Comparison of ENCODE assay signal across 25 mouse cellular contexts in genomic region chr2:153734033-153734432, GRCm38 (mm10). TPM values are rescaled to one million over a fixed set of nuclear protein-coding genes. Genes with fewer than 3 reads are reported as not detected.
DNase-seq lines count a peak whose midpoint lies in the region; ATAC-seq and TF ChIP-seq lines count a peak whose summit lies in the region.
"Had no signal": no experiment of that assay in that cellular context is flagged by ENCODE, and none has a peak within 500 bp of the region (broad histone marks: within the 10 kb centered on the region; RNA-seq: fewer than 3 reads in every experiment).

No protein-coding gene starts in this region.

- dilution Hi-C loops in CH12.LX (cut with MboI; ENCODE audit: extremely low pct_ligation_motif_present, extremely low pct_unique_long_range_greater_than_20kb, low sequenced_read_pairs), result no loop called here

- DNase-seq in embryonic facial prominence, embryonic 14.5 days (ENCODE audit: low spot score), result peak; percentile 26
- DNase-seq in embryonic facial prominence, embryonic 10.5 days (ENCODE audit: low spot score), result no peak
- DNase-seq in CH12.LX (ENCODE audit: extremely low read depth), result peak; percentile 35
- peak; percentile 20 for DNase-seq in thymus, postnatal 4 days
- DNase-seq in T-cell, adult 2 months (ENCODE audit: low spot score), result no peak
- DNase-seq in stomach, postnatal 0 days (ENCODE audit: low spot score), result no peak
- DNase-seq: adrenal gland, postnatal 10 days; B cell, adult 2 months; cerebellum, adult 11 months; cerebellum, adult 8-10 months; cerebellum, postnatal 14 days; heart, adult 2 months; heart, postnatal 36 days had no signal

- ATAC-seq in embryonic facial prominence, embryonic 14.5 days (ENCODE audit: low read depth), result peak; percentile 33; the same call in 1 of the 2 replicates
- ATAC-seq in granulocyte monocyte progenitor cell, adult 5-6 weeks (replicated peaks; ENCODE audit: poor library complexity, severe bottlenecking), result peak; percentile 35
- ATAC-seq in stomach, postnatal 0 days (ENCODE audit: low FRiP score, low TSS enrichment), result no peak
- ATAC-seq: forebrain, embryonic 15.5 days; hindbrain, embryonic 16.5 days had no signal

- H3K4me1 ChIP-seq in embryonic facial prominence, embryonic 14.5 days (ENCODE audit: control insufficient read depth, insufficient read depth, low read length), result no peaks in the 10 kb centered on the region
- H3K4me1 ChIP-seq in embryonic facial prominence, embryonic 10.5 days, result no peaks in the 10 kb centered on the region
- H3K4me1 ChIP-seq in CH12.LX (ENCODE audit: control insufficient read depth in 1 of 2, insufficient read depth in 2 of 2), result peaks cover 0 to 9% of the 10 kb centered on the region in 2 experiments; a peak in 2 of 4 replicates
- H3K4me1 ChIP-seq in stomach, postnatal 0 days (replicated peaks; ENCODE audit: control insufficient read depth, insufficient read depth), result no peaks in the 10 kb centered on the region
- H3K4me1 ChIP-seq: embryonic facial prominence, embryonic 13.5 days; forebrain, embryonic 10.5 days; forebrain, embryonic 15.5 days; heart, embryonic 15.5 days had no signal

- H3K4me2 ChIP-seq in embryonic facial prominence, embryonic 14.5 days (ENCODE audit: low read depth, low read length), result no peak overlapping the region
- no peak overlapping the region for H3K4me2 ChIP-seq in CH12.LX (ENCODE audit: insufficient read depth, low read depth, poor library complexity, severe bottlenecking)
- H3K4me2 ChIP-seq in stomach, postnatal 0 days (replicated peaks; ENCODE audit: low read depth), result no peak overlapping the region
- H3K4me2 ChIP-seq: embryonic facial prominence, embryonic 13.5 days; forebrain, embryonic 15.5 days; heart, embryonic 11.5 days; heart, embryonic 15.5 days had no signal

- no peaks in the 10 kb centered on the region for H3K27me3 ChIP-seq in embryonic facial prominence, embryonic 14.5 days (replicated peaks; ENCODE audit: control insufficient read depth, insufficient read depth, low read length)
- no peaks in the 10 kb centered on the region for H3K27me3 ChIP-seq in embryonic facial prominence, embryonic 10.5 days (replicated peaks; ENCODE audit: low read depth, poor library complexity, severe bottlenecking)
- peaks cover 1% of the 10 kb centered on the region for H3K27me3 ChIP-seq in CH12.LX (replicated peaks)
- H3K27me3 ChIP-seq in stomach, postnatal 0 days (ENCODE audit: control insufficient read depth, insufficient read depth, low read length), result no peaks in the 10 kb centered on the region
- H3K27me3 ChIP-seq: embryonic facial prominence, embryonic 13.5 days; forebrain, embryonic 15.5 days; heart, embryonic 15.5 days had no signal

- in situ Hi-C loops in CH12.LX (cut with MboI; ENCODE audit: low pct_ligation_motif_present, low pct_unique_long_range_greater_than_20kb, low sequenced_read_pairs), result no loop called here

- H3K9ac ChIP-seq in embryonic facial prominence, embryonic 14.5 days (ENCODE audit: low read depth, low read length), result no peak overlapping the region
- H3K9ac ChIP-seq in CH12.LX (ENCODE audit: insufficient read depth, low read depth), result no peak overlapping the region
- H3K9ac ChIP-seq in stomach, postnatal 0 days (ENCODE audit: low read length), result no peak overlapping the region
- H3K9ac ChIP-seq: embryonic facial prominence, embryonic 13.5 days; forebrain, embryonic 15.5 days; heart, embryonic 15.5 days had no signal

- no peak overlapping the region for H3K4me3 ChIP-seq in embryonic facial prominence, embryonic 14.5 days (ENCODE audit: low read depth, low read length)
- no peak overlapping the region for H3K4me3 ChIP-seq in embryonic facial prominence, embryonic 10.5 days
- no peak overlapping the region for H3K4me3 ChIP-seq in CH12.LX (replicated peaks in 1 of 3; ENCODE audit: low read depth in 2 of 3, low read length in 2 of 3, poor library complexity in 1 of 3)
- no peak overlapping the region for H3K4me3 ChIP-seq in stomach, postnatal 0 days (ENCODE audit: low read depth, low read length)
- H3K4me3 ChIP-seq: embryonic facial prominence, embryonic 13.5 days; erythroblast, embryonic 14.5 days; forebrain, embryonic 10.5 days; forebrain, embryonic 15.5 days; heart, adult 2 months; heart, embryonic 15.5 days had no signal

- TF ChIP-seq CTCF in CH12.LX (conservative IDR thresholded peaks at IDR 0.05 in 1 of 2, IDR thresholded peaks at IDR 0.05 in 1 of 2; ENCODE audit: low read depth in 2 of 2, low read length in 2 of 2), result no peak
- no peak for TF ChIP-seq CTCF in stomach, postnatal 0 days (IDR thresholded peaks at IDR 0.05; ENCODE audit: low read depth)

- TF ChIP-seq RAD21 in CH12.LX (IDR thresholded peaks at IDR 0.05; ENCODE audit: low read depth, low read length), result no peak

- H3K36me3 ChIP-seq in embryonic facial prominence, embryonic 14.5 days (ENCODE audit: control insufficient read depth, insufficient read depth, low read length), result no peaks in the 10 kb centered on the region
- no peaks in the 10 kb centered on the region for H3K36me3 ChIP-seq in embryonic facial prominence, embryonic 10.5 days (replicated peaks)
- no peaks in the 10 kb centered on the region for H3K36me3 ChIP-seq in CH12.LX (replicated peaks in 1 of 2; ENCODE audit: control insufficient read depth in 1 of 2, insufficient read depth in 1 of 2, low read length in 1 of 2)
- H3K36me3 ChIP-seq in stomach, postnatal 0 days (ENCODE audit: control insufficient read depth, insufficient read depth, low read length), result no peaks in the 10 kb centered on the region
- H3K36me3 ChIP-seq: embryonic facial prominence, embryonic 13.5 days; forebrain, embryonic 10.5 days; forebrain, embryonic 15.5 days; heart, embryonic 15.5 days had no signal

- TF ChIP-seq POLR2A in CH12.LX (IDR thresholded peaks at IDR 0.05; ENCODE audit: low read depth, low read length), result no peak

- H3K9me3 ChIP-seq in embryonic facial prominence, embryonic 14.5 days (ENCODE audit: control insufficient read depth, low read length), result no peaks in the 10 kb centered on the region
- no peaks in the 10 kb centered on the region for H3K9me3 ChIP-seq in embryonic facial prominence, embryonic 10.5 days
- H3K9me3 ChIP-seq in CH12.LX (replicated peaks; ENCODE audit: low read length), result no peaks in the 10 kb centered on the region
- no peaks in the 10 kb centered on the region for H3K9me3 ChIP-seq in stomach, postnatal 0 days (ENCODE audit: control insufficient read depth, low read length)
- H3K9me3 ChIP-seq: embryonic facial prominence, embryonic 13.5 days; forebrain, embryonic 10.5 days; forebrain, embryonic 15.5 days; heart, embryonic 15.5 days had no signal

- no peak for TF ChIP-seq EP300 in CH12.LX (IDR thresholded peaks at IDR 0.05; ENCODE audit: low read length)
- TF ChIP-seq EP300 in stomach, postnatal 0 days (optimal IDR thresholded peaks at IDR 0.05), result no peak

- H3K27ac ChIP-seq in embryonic facial prominence, embryonic 14.5 days (replicated peaks; ENCODE audit: low read depth, low read length), result no peak overlapping the region
- no peak overlapping the region for H3K27ac ChIP-seq in embryonic facial prominence, embryonic 10.5 days (replicated peaks)
- H3K27ac ChIP-seq in CH12.LX (ENCODE audit: insufficient read depth, low read depth), result no peak overlapping the region
- no peak overlapping the region for H3K27ac ChIP-seq in stomach, postnatal 0 days (replicated peaks)
- H3K27ac ChIP-seq: embryonic facial prominence, embryonic 13.5 days; forebrain, embryonic 10.5 days; forebrain, embryonic 15.5 days; heart, adult 2 months; heart, embryonic 15.5 days had no signal

- H3K79me2 ChIP-seq in CH12.LX (replicated peaks; ENCODE audit: control insufficient read depth, extremely low read depth, insufficient read depth, poor library complexity, severe bottlenecking), result no peaks in the 10 kb centered on the region

- WGBS in embryonic facial prominence, embryonic 14.5 days, result 67% methylated on average over 4 of the region's 4 CpGs
- WGBS in embryonic facial prominence, embryonic 10.5 days, result 85% methylated on average over 4 of the region's 4 CpGs
- 73% methylated on average over 4 of the region's 4 CpGs for WGBS in stomach, postnatal 0 days

TF ChIP-seq in CH12.LX, 34 proteins besides CTCF, POLR2A, EP300 and RAD21 (continues in another document):
- TF ChIP-seq E2F4 (IDR thresholded peaks at IDR 0.05; ENCODE audit: insufficient replicate concordance, low read depth, low read length) (no peak), ZKSCAN1 (IDR thresholded peaks at IDR 0.05; ENCODE audit: borderline replicate concordance, low read depth, low read length) (no peak)

RNA-seq across cellular contexts. Expression of gene Mapre1, which starts 7.0 kb away (rescaled TPM):
- 228 and 238 TPM in 2 replicates for polyA plus RNA-seq in embryonic facial prominence, embryonic 14.5 days (2014; fragmentation: Nextera tagmentation; extraction: Ambion mirVana)
- polyA plus RNA-seq in embryonic facial prominence, embryonic 10.5 days (2016; fragmentation: Nextera tagmentation; extraction: Ambion mirVana), result 306 and 312 TPM in 2 replicates
- total RNA-seq in CH12.LX (2012; rRNA removed) (30.8 and 44.7 TPM in 2 replicates), CH12.LX (2014; rRNA removed) (136 and 163 TPM in 2 replicates)
- 134 and 148 TPM in 2 replicates for polyA plus RNA-seq in CH12.LX (2012; ENCODE audit: insufficient read length, low read depth)
- total RNA-seq in granulocyte monocyte progenitor cell, adult 5-6 weeks (2014; fragmentation: Nextera tagmentation), result 84.8 and 88.9 TPM in 2 replicates
- total RNA-seq in granulocyte monocyte progenitor cell, adult 5-6 weeks (2017), result 218 and 268 TPM in 2 replicates
- 157 and 163 TPM in 2 replicates for polyA plus RNA-seq in stomach, postnatal 0 days (2015; fragmentation: Nextera tagmentation; extraction: Ambion mirVana)

RNA-seq across cellular contexts. Expression of gene Dnmt3c, which starts 37.6 kb away (rescaled TPM):
- polyA plus RNA-seq in embryonic facial prominence, embryonic 14.5 days (2014; fragmentation: Nextera tagmentation; extraction: Ambion mirVana), result not detected in 2 replicates
- not detected in 2 replicates for polyA plus RNA-seq in embryonic facial prominence, embryonic 10.5 days (2016; fragmentation: Nextera tagmentation; extraction: Ambion mirVana)
- total RNA-seq in CH12.LX (2012; rRNA removed) (0.04 TPM in 1 of 2 replicates, not detected in the other), CH12.LX (2014; rRNA removed) (0.14 TPM in 1 of 2 replicates, not detected in the other)
- not detected in 2 replicates for polyA plus RNA-seq in CH12.LX (2012; ENCODE audit: insufficient read length, low read depth)
- total RNA-seq in granulocyte monocyte progenitor cell, adult 5-6 weeks (2014; fragmentation: Nextera tagmentation), result 0.28 TPM in 1 of 2 replicates, not detected in the other
- total RNA-seq in granulocyte monocyte progenitor cell, adult 5-6 weeks (2017), result not detected in 2 replicates
- not detected in 2 replicates for polyA plus RNA-seq in stomach, postnatal 0 days (2015; fragmentation: Nextera tagmentation; extraction: Ambion mirVana)
- total RNA-seq: adrenal gland, postnatal 10 days; adrenal gland, postnatal 4 days; gastrocnemius, adult 8-10 months; heart, adult 2 months; heart, postnatal 36 days had no signal
- polyA plus RNA-seq: embryonic facial prominence, embryonic 13.5 days; erythroblast, embryonic 14.5 days; forebrain, embryonic 10.5 days; forebrain, embryonic 15.5 days; heart, adult 2 months; heart, embryonic 11.5 days; heart, embryonic 15.5 days; hindbrain, embryonic 11.5 days; hindbrain, embryonic 16.5 days had no signal

RNA-seq across cellular contexts. Expression of gene Efcab8, which starts 45.7 kb away (rescaled TPM):
- 0.11 TPM in 1 of 2 replicates, not detected in the other for polyA plus RNA-seq in embryonic facial prominence, embryonic 14.5 days (2014; fragmentation: Nextera tagmentation; extraction: Ambion mirVana)
- 0.14 TPM in 1 of 2 replicates, not detected in the other for polyA plus RNA-seq in embryonic facial prominence, embryonic 10.5 days (2016; fragmentation: Nextera tagmentation; extraction: Ambion mirVana)
- 0.21 and 0.42 TPM in 2 replicates for total RNA-seq in CH12.LX (2012; rRNA removed)
- total RNA-seq in CH12.LX (2014; rRNA removed), result 0.08 TPM in 1 of 2 replicates, not detected in the other
- 0.15 and 0.39 TPM in 2 replicates for polyA plus RNA-seq in CH12.LX (2012; ENCODE audit: insufficient read length, low read depth)
- not detected in 2 replicates for total RNA-seq in granulocyte monocyte progenitor cell, adult 5-6 weeks (2014; fragmentation: Nextera tagmentation)
- not detected in 2 replicates for total RNA-seq in granulocyte monocyte progenitor cell, adult 5-6 weeks (2017)
- polyA plus RNA-seq in stomach, postnatal 0 days (2015; fragmentation: Nextera tagmentation; extraction: Ambion mirVana), result 0.16 and 0.18 TPM in 2 replicates
- total RNA-seq: heart, adult 2 months; heart, postnatal 36 days had no signal
- polyA plus RNA-seq: embryonic facial prominence, embryonic 13.5 days; forebrain, embryonic 10.5 days; forebrain, embryonic 15.5 days; heart, embryonic 11.5 days; heart, embryonic 15.5 days; hindbrain, embryonic 11.5 days; hindbrain, embryonic 16.5 days; intestine, embryonic 14.5 days had no signal

Comparison
In these comparisons a context has a peak if more than half of its experiments do, and no peak if none do; other contexts are left out.
1. DNase-seq: peak in embryonic facial prominence, embryonic 14.5 days (single experiment), CH12.LX (single experiment) and thymus, postnatal 4 days (single experiment); none in embryonic facial prominence, embryonic 10.5 days (single experiment), T-cell, adult 2 months (single experiment) and stomach, postnatal 0 days (single experiment).